ENCODE assay signal across 16 mouse cellular contexts in the genomic region with DNA sequence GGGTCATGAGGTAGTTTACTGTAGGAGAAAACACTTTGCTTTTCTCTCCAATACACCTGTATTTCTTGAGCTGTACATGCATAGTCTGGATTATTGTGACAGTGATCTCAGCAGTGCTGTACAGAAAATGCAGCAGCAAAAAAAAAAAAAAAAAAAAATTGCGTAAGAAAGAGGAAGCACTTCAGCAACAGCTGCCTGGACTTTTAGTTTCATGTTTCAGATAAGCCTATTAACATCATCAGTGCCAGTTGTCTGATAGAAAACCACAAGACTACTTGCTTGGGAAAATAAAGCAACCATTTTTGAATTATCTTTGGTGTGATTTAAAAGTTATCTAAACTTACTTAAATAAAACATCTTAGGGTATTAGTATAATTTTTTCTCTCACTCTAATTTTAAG.
"Had no signal": no experiment of that assay in that cellular context is flagged by ENCODE, and none has a peak within 500 bp of the region (broad histone marks: within the 10 kb centered on the region; RNA-seq: fewer than 3 reads in every experiment).

No protein-coding gene starts in this region.

- H3K9me3 ChIP-seq: limb, embryonic 12.5 days; limb, embryonic 15.5 days; megakaryocyte, embryonic 14.5 days; midbrain, embryonic 10.5 days; midbrain, embryonic 13.5 days; stomach, embryonic 15.5 days had no signal

- DNase-seq: kidney, adult 9 months; kidney, postnatal 14 days; kidney, postnatal 4 days; left cerebral cortex, postnatal 4 days; liver, postnatal 0 days; lung, embryonic 14.5 days; spleen, adult 18-20 months; thymus, postnatal 36 days had no signal

- H3K4me3 ChIP-seq: limb, embryonic 12.5 days; limb, embryonic 15.5 days; megakaryocyte, embryonic 14.5 days; midbrain, embryonic 10.5 days; midbrain, embryonic 13.5 days; stomach, embryonic 15.5 days had no signal

- H3K27me3 ChIP-seq: limb, embryonic 12.5 days; limb, embryonic 15.5 days; megakaryocyte, embryonic 14.5 days; midbrain, embryonic 13.5 days; stomach, embryonic 15.5 days had no signal

- ATAC-seq: liver, postnatal 0 days; lung, postnatal 0 days; midbrain, embryonic 13.5 days; midbrain, embryonic 16.5 days had no signal

- H3K4me1 ChIP-seq: limb, embryonic 12.5 days; limb, embryonic 15.5 days; megakaryocyte, embryonic 14.5 days; midbrain, embryonic 10.5 days; midbrain, embryonic 13.5 days; stomach, embryonic 15.5 days had no signal

- H3K36me3 ChIP-seq: limb, embryonic 12.5 days; limb, embryonic 15.5 days; midbrain, embryonic 10.5 days; midbrain, embryonic 13.5 days; stomach, embryonic 15.5 days had no signal
